Mouse (Mus musculus): ENCODE measurements around the gene Tbc1d1. TPM values are rescaled to one million over a fixed set of nuclear protein-coding genes. Genes with fewer than 3 reads are reported as not detected.

Gene Tbc1d1
- polyA plus RNA-seq, 1 experiment from 2014 or later = 39.9 TPM

- ATAC-seq (ENCODE audit: low FRiP score, low TSS enrichment) = no peak
- H3K4me3 ChIP-seq (ENCODE audit: low read length) = no peak overlapping the region
- 0 out of 2 replicates have a peak, but pooled peaks cover 4% of the 10 kb centered on the region for H3K4me1 ChIP-seq (ENCODE audit: control insufficient read depth, insufficient read depth, low read length)
- H3K4me2 ChIP-seq (replicated peaks; ENCODE audit: low read depth, low read length) = no peak overlapping the region
- no peaks in the 10 kb centered on the region for H3K36me3 ChIP-seq (ENCODE audit: control insufficient read depth, insufficient read depth, low read length)
- no peak overlapping the region for H3K9ac ChIP-seq (ENCODE audit: low read depth, low read length)
- WGBS = 95% methylated on average over 6 of the region's 6 CpGs
- H3K9me3 ChIP-seq (ENCODE audit: control insufficient read depth, low read length) = no peaks in the 10 kb centered on the region
- no peak overlapping the region for H3K27ac ChIP-seq (ENCODE audit: low read depth, low read length)
- H3K27me3 ChIP-seq (ENCODE audit: control insufficient read depth, insufficient read depth, low read length) = no peaks in the 10 kb centered on the region
Measured at GRCm38 (mm10) chr5:64207800-64208199, 51.7 kb downstream of the Tbc1d1 start.

GRCm38 (mm10) chr5:64210817-64211216 is 54.7 kb downstream of the Tbc1d1 start:
- H3K36me3 ChIP-seq (ENCODE audit: control insufficient read depth, insufficient read depth, low read length) = no peaks in the 10 kb centered on the region
- no peak overlapping the region for H3K9ac ChIP-seq (ENCODE audit: low read depth, low read length)
- no peaks in the 10 kb centered on the region for H3K27me3 ChIP-seq (ENCODE audit: control insufficient read depth, insufficient read depth, low read length)
- no peak for ATAC-seq (ENCODE audit: low FRiP score, low TSS enrichment)
- no peak overlapping the region for H3K4me3 ChIP-seq (ENCODE audit: low read length)
- no peaks in the 10 kb centered on the region for H3K9me3 ChIP-seq (ENCODE audit: control insufficient read depth, low read length)
- no peak overlapping the region for H3K27ac ChIP-seq (ENCODE audit: low read depth, low read length)
- H3K4me1 ChIP-seq (ENCODE audit: control insufficient read depth, insufficient read depth, low read length) = 0 out of 2 replicates have a peak, but pooled peaks cover 4% of the 10 kb centered on the region
- WGBS = 79% methylated on average over 4 of the region's 4 CpGs
- no peak overlapping the region for H3K4me2 ChIP-seq (replicated peaks; ENCODE audit: low read depth, low read length)

GRCm38 (mm10) chr5:64211284-64211683 is 55.2 kb downstream of the Tbc1d1 start:
- no peak overlapping the region for H3K4me2 ChIP-seq (replicated peaks; ENCODE audit: low read depth, low read length)
- H3K36me3 ChIP-seq (ENCODE audit: control insufficient read depth, insufficient read depth, low read length) = no peaks in the 10 kb centered on the region
- 83% methylated on average over 7 of the region's 7 CpGs for WGBS
- no peak overlapping the region for H3K9ac ChIP-seq (ENCODE audit: low read depth, low read length)
- no peaks in the 10 kb centered on the region for H3K27me3 ChIP-seq (ENCODE audit: control insufficient read depth, insufficient read depth, low read length)
- H3K27ac ChIP-seq (ENCODE audit: low read depth, low read length) = no peak overlapping the region
- 0 out of 2 replicates have a peak, but pooled peaks cover 4% of the 10 kb centered on the region for H3K4me1 ChIP-seq (ENCODE audit: control insufficient read depth, insufficient read depth, low read length)
- H3K4me3 ChIP-seq (ENCODE audit: low read length) = no peak overlapping the region
- H3K9me3 ChIP-seq (ENCODE audit: control insufficient read depth, low read length) = no peaks in the 10 kb centered on the region
- no peak for ATAC-seq (ENCODE audit: low FRiP score, low TSS enrichment)

GRCm38 (mm10) chr5:64212206-64212605 is 56.1 kb downstream of the Tbc1d1 start:
- Histone ChIP-seq H3K27ac (ENCODE audit: low read depth, low read length) (no peak overlapping the region), H3K4me3 (ENCODE audit: low read length) (no peak overlapping the region), H3K4me2 (replicated peaks; ENCODE audit: low read depth, low read length) (no peak overlapping the region), H3K4me1 (ENCODE audit: control insufficient read depth, insufficient read depth, low read length) (peaks cover 7% of the 10 kb centered on the region), H3K9ac (ENCODE audit: low read depth, low read length) (no peak overlapping the region), H3K36me3 (ENCODE audit: control insufficient read depth, insufficient read depth, low read length) (no peaks in the 10 kb centered on the region), H3K9me3 (ENCODE audit: control insufficient read depth, low read length) (no peaks in the 10 kb centered on the region), H3K27me3 (ENCODE audit: control insufficient read depth, insufficient read depth, low read length) (no peaks in the 10 kb centered on the region)
- ATAC-seq (ENCODE audit: low FRiP score, low TSS enrichment) = no peak
- WGBS = 28% methylated on average over 5 of the region's 5 CpGs

- Histone ChIP-seq H3K27ac (ENCODE audit: low read depth, low read length) (no peak overlapping the region), H3K4me3 (ENCODE audit: low read length) (no peak overlapping the region), H3K27me3 (ENCODE audit: control insufficient read depth, insufficient read depth, low read length) (no peaks in the 10 kb centered on the region), H3K4me1 (ENCODE audit: control insufficient read depth, insufficient read depth, low read length) (peaks cover 11% of the 10 kb centered on the region), H3K4me2 (replicated peaks; ENCODE audit: low read depth, low read length) (no peak overlapping the region), H3K9me3 (ENCODE audit: control insufficient read depth, low read length) (no peaks in the 10 kb centered on the region), H3K9ac (ENCODE audit: low read depth, low read length) (no peak overlapping the region), H3K36me3 (ENCODE audit: control insufficient read depth, insufficient read depth, low read length) (no peaks in the 10 kb centered on the region)
- no peak for ATAC-seq (ENCODE audit: low FRiP score, low TSS enrichment)
- 58% methylated on average over 3 of the region's 3 CpGs for WGBS
Measured at GRCm38 (mm10) chr5:64212619-64213018, 56.5 kb downstream of the Tbc1d1 start.

DNA sequence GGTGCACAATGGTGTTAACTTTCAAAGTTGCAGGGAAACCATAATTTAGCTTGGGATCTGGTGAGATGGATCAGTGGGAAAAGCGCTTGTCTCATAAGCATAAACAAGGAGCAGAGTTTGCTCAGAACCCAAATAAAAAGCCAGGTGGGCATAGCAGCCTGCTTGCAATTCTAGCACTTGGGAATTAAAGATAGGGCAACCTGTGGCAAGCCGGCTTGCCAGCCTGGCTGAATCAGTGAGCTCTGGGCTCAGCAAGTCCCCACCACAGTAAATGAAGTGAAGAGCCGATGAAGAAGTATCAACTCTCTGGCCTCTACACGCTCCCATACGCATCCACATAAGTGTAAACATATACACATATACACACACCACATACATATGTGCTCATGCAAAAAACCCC is 59.7 kb downstream of the Tbc1d1 start:
- H3K9me3 ChIP-seq (ENCODE audit: control insufficient read depth, low read length) = no peaks in the 10 kb centered on the region
- no peak overlapping the region for H3K27ac ChIP-seq (ENCODE audit: low read depth, low read length)
- ATAC-seq (ENCODE audit: low FRiP score, low TSS enrichment) = no peak
- H3K36me3 ChIP-seq (ENCODE audit: control insufficient read depth, insufficient read depth, low read length) = no peaks in the 10 kb centered on the region
- H3K27me3 ChIP-seq (ENCODE audit: control insufficient read depth, insufficient read depth, low read length) = no peaks in the 10 kb centered on the region
- no peak overlapping the region for H3K4me3 ChIP-seq (ENCODE audit: low read length)
- no peak overlapping the region for H3K9ac ChIP-seq (ENCODE audit: low read depth, low read length)
- peaks cover 22% of the 10 kb centered on the region for H3K4me1 ChIP-seq (ENCODE audit: control insufficient read depth, insufficient read depth, low read length)
- H3K4me2 ChIP-seq (replicated peaks; ENCODE audit: low read depth, low read length) = no peak overlapping the region
- 98% methylated on average over 5 of the region's 5 CpGs for WGBS

- H3K27ac ChIP-seq (ENCODE audit: low read depth, low read length) = no peak overlapping the region
- no peaks in the 10 kb centered on the region for H3K9me3 ChIP-seq (ENCODE audit: control insufficient read depth, low read length)
- peaks cover 22% of the 10 kb centered on the region for H3K4me1 ChIP-seq (ENCODE audit: control insufficient read depth, insufficient read depth, low read length)
- 85% methylated on average over 4 of the region's 4 CpGs for WGBS
- H3K27me3 ChIP-seq (ENCODE audit: control insufficient read depth, insufficient read depth, low read length) = no peaks in the 10 kb centered on the region
- ATAC-seq (ENCODE audit: low FRiP score, low TSS enrichment) = no peak
- H3K4me3 ChIP-seq (ENCODE audit: low read length) = no peak overlapping the region
- H3K9ac ChIP-seq (ENCODE audit: low read depth, low read length) = no peak overlapping the region
- H3K36me3 ChIP-seq (ENCODE audit: control insufficient read depth, insufficient read depth, low read length) = no peaks in the 10 kb centered on the region
- no peak overlapping the region for H3K4me2 ChIP-seq (replicated peaks; ENCODE audit: low read depth, low read length)
Measured at GRCm38 (mm10) chr5:64216326-64216725, 60.2 kb downstream of the Tbc1d1 start.

DNA sequence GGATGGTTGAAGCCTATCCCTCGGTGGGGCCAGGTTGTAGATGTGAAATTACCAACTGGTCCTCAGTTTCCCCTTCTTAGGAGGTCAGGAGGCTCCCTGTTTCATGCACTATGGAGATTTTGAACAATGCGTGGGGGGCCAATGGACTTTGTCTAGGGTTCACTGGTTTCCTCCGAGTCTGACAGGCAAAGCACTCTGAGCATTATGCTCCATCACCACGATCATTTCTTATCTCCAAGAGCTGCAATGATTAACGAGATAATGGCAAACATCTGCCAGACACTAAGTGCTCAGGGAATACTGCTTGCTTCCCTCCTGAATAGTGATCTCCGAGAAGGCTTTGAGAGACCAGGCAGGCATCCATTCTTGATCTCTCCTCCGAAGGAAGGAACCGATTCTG is 61.2 kb downstream of the Tbc1d1 start:
- no peak overlapping the region for H3K27ac ChIP-seq (ENCODE audit: low read depth, low read length)
- H3K9me3 ChIP-seq (ENCODE audit: control insufficient read depth, low read length) = peaks cover 3% of the 10 kb centered on the region; the same call in 1 of the 2 replicates
- ATAC-seq (ENCODE audit: low FRiP score, low TSS enrichment) = no peak
- no peak overlapping the region for H3K4me2 ChIP-seq (replicated peaks; ENCODE audit: low read depth, low read length)
- WGBS = 57% methylated on average over 8 of the region's 8 CpGs
- no peaks in the 10 kb centered on the region for H3K27me3 ChIP-seq (ENCODE audit: control insufficient read depth, insufficient read depth, low read length)
- H3K4me1 ChIP-seq (ENCODE audit: control insufficient read depth, insufficient read depth, low read length) = peaks cover 22% of the 10 kb centered on the region
- H3K9ac ChIP-seq (ENCODE audit: low read depth, low read length) = no peak overlapping the region
- H3K36me3 ChIP-seq (ENCODE audit: control insufficient read depth, insufficient read depth, low read length) = no peaks in the 10 kb centered on the region
- no peak overlapping the region for H3K4me3 ChIP-seq (ENCODE audit: low read length)

- Histone ChIP-seq H3K9me3 (ENCODE audit: control insufficient read depth, low read length) (peaks cover 3% of the 10 kb centered on the region; the same call in 1 of the 2 replicates), H3K4me1 (ENCODE audit: control insufficient read depth, insufficient read depth, low read length) (peaks cover 18% of the 10 kb centered on the region), H3K4me2 (replicated peaks; ENCODE audit: low read depth, low read length) (no peak overlapping the region), H3K27ac (ENCODE audit: low read depth, low read length) (peak overlapping the region; percentile 63; the same call in 1 of the 2 replicates), H3K4me3 (ENCODE audit: low read length) (no peak overlapping the region), H3K9ac (ENCODE audit: low read depth, low read length) (no peak overlapping the region), H3K27me3 (ENCODE audit: control insufficient read depth, insufficient read depth, low read length) (no peaks in the 10 kb centered on the region), H3K36me3 (ENCODE audit: control insufficient read depth, insufficient read depth, low read length) (no peaks in the 10 kb centered on the region)
- ATAC-seq (ENCODE audit: low FRiP score, low TSS enrichment) = peak; percentile 72
- 42% methylated on average over 13 of the region's 13 CpGs for WGBS
Measured at GRCm38 (mm10) chr5:64217816-64218602, 61.9 kb downstream of the Tbc1d1 start.
